Mouse (Mus musculus): ENCODE results near the gene Pnpla2. TPM values are rescaled to one million over a fixed set of nuclear protein-coding genes. Genes with fewer than 3 reads are reported as not detected.

Gene Pnpla2
- total RNA-seq, 2 experiments from 2014 or later, result 23.2 to 30.4 TPM

- DNase-seq (ENCODE audit: extremely low spot score in 1 of 2, low spot score in 1 of 2), result no peak
Observed at GRCm38 (mm10) chr7:141506278-141506677, 51.3 kb downstream of the Pnpla2 start.

- no peak for DNase-seq (ENCODE audit: extremely low spot score in 1 of 2, low spot score in 1 of 2)
Observed at GRCm38 (mm10) chr7:141508160-141508559, 53.2 kb downstream of the Pnpla2 start.

- DNase-seq (ENCODE audit: extremely low spot score in 1 of 2, low spot score in 1 of 2), result no peak
Observed at GRCm38 (mm10) chr7:141510196-141510595, 55.2 kb downstream of the Pnpla2 start.

Other genes with a start within 250 kb of the Pnpla2 start
- gene Lmntd2, start 241.1 kb upstream of the Pnpla2 start, total RNA-seq (2021), result not detected
- under 1 TPM; 0.64 to 0.80 TPM for gene Rassf7, start 239.3 kb upstream of the Pnpla2 start, total RNA-seq (2021)
- gene Phrf1, start 226.4 kb upstream of the Pnpla2 start, total RNA-seq (2021), result 10 to 100 TPM; 67.1 to 71.1 TPM
- 1 to 10 TPM in 1 of 2 experiments, under 1 TPM in 1; 0.91 to 1.9 TPM for gene Irf7, start 188.7 kb upstream of the Pnpla2 start, total RNA-seq (2021)
- gene Cdhr5, start 178.4 kb upstream of the Pnpla2 start, total RNA-seq (2021), result not detected
- gene Sct, start 176.1 kb upstream of the Pnpla2 start, total RNA-seq (2021), result not detected
- under 1 TPM in 1 of 2 experiments, not detected in 1; 0.12 TPM for gene Drd4, start 163.2 kb upstream of the Pnpla2 start, total RNA-seq (2021)
- 10 to 100 TPM; 91.3 to 92.6 TPM for gene Deaf1, start 127.5 kb upstream of the Pnpla2 start, total RNA-seq (2021)
- gene Tmem80, start 127.5 kb upstream of the Pnpla2 start, total RNA-seq (2021), result 10 to 100 TPM; 28.8 to 39.3 TPM
- gene Eps8l2, start 116.3 kb upstream of the Pnpla2 start, total RNA-seq (2021), result 1 to 10 TPM; 4.7 to 6.2 TPM
- 100 to 1,000 TPM; 125 to 154 TPM for gene Taldo1, start 63.0 kb upstream of the Pnpla2 start, total RNA-seq (2021)
- gene Gatd1, start 41.1 kb upstream of the Pnpla2 start, total RNA-seq (2021), result 10 to 100 TPM; 42.4 to 49.2 TPM
- gene Cend1, start 25.7 kb upstream of the Pnpla2 start, total RNA-seq (2021), result 100 to 1,000 TPM; 286 to 299 TPM
- 100 to 1,000 TPM; 351 to 355 TPM for gene Slc25a22, start 17.3 kb upstream of the Pnpla2 start, total RNA-seq (2021)
- gene Pidd1, start 11.2 kb upstream of the Pnpla2 start, total RNA-seq (2021), result 1 to 10 TPM in 1 of 2 experiments, under 1 TPM in 1; 0.84 to 2.2 TPM
- gene Rplp2, start 7.8 kb upstream of the Pnpla2 start, total RNA-seq (2021), result 100 to 1,000 TPM; 526 to 589 TPM
- gene Cracr2b, start 5.9 kb downstream of the Pnpla2 start, total RNA-seq (2021), result 1 to 10 TPM; 2.1 to 4.2 TPM
- gene Cd151, start 12.2 kb downstream of the Pnpla2 start, total RNA-seq (2021), result 10 to 100 TPM; 25.7 TPM
- gene Polr2l, start 19.9 kb downstream of the Pnpla2 start, total RNA-seq (2021), result 10 to 100 TPM; 40.9 to 47.2 TPM
- 10 to 100 TPM; 12.2 to 14.3 TPM for gene Tspan4, start 20.0 kb downstream of the Pnpla2 start, total RNA-seq (2021)
- 10 to 100 TPM; 81.3 to 84.0 TPM for gene Chid1, start 84.7 kb downstream of the Pnpla2 start, total RNA-seq (2021)
- gene Ap2a2, start 107.0 kb downstream of the Pnpla2 start, total RNA-seq (2021), result 100 to 1,000 TPM; 238 to 254 TPM
- gene Muc6, start 200.1 kb downstream of the Pnpla2 start, total RNA-seq (2021), result not detected
- gene Muc2, start 235.1 kb downstream of the Pnpla2 start, total RNA-seq (2021), result under 1 TPM; 0.20 to 0.54 TPM